Mouse (Mus musculus) gastrocnemius, adult 8-10 months (tissue): ENCODE measurements at regions not wholly inside any gene's neighbourhood (a gene's known extent, or its start where the extent isn't known, plus 50 kb on each side); places are given as distances from the start of the nearest gene placed in this dataset.
A peak's percentile ranks its signal among the peaks of the same experiment; 100 is the strongest.
"Not testable (repeated sequence)": the region's sequence is repeated elsewhere in the genome, so short reads cannot be mapped to it uniquely, and the experiment has no call there.

ENCODE experiments used
- DNase-seq, 2 experiments: peaks; one replicate each; pipeline ENCODE4 v3.0.0; 2022; ENCODE audit warnings: low spot score in 2 of 2

- not testable (repeated sequence) for DNase-seq
These were observed 330.6 kb downstream of the 9430069I07Rik start for GRCm38 (mm10) chr15:34027111-34027510.

- no peak for DNase-seq
These were observed 332.3 kb downstream of the 9430069I07Rik start for GRCm38 (mm10) chr15:34025396-34025795.

- peak; percentile 27 to 44 for DNase-seq
These were observed 335.8 kb downstream of the 9430069I07Rik start for GRCm38 (mm10) chr15:34021857-34022256.

- peak in 1 of 2 experiments; percentile 9 for DNase-seq
These were observed 341.1 kb downstream of the 9430069I07Rik start for GRCm38 (mm10) chr15:34016397-34017156.

GRCm38 (mm10) chr15:34008591-34008990 is 349.1 kb downstream of the 9430069I07Rik start:
- no peak for DNase-seq

GRCm38 (mm10) chr15:33992383-33992782 is 365.3 kb downstream of the 9430069I07Rik start:
- DNase-seq = no peak

- DNase-seq = no peak
These were observed 382.6 kb downstream of the 9430069I07Rik start for GRCm38 (mm10) chr15:33975077-33975476.

GRCm38 (mm10) chr15:33973466-33973865 is 384.2 kb downstream of the 9430069I07Rik start:
- no peak for DNase-seq

GRCm38 (mm10) chr15:33969409-33969808 is 388.3 kb downstream of the 9430069I07Rik start:
- DNase-seq = no peak

- DNase-seq = no peak
These were observed 422.5 kb downstream of the 9430069I07Rik start for GRCm38 (mm10) chr15:33935013-33935664.

GRCm38 (mm10) chr15:33926446-33926845 is 431.2 kb downstream of the 9430069I07Rik start:
- DNase-seq = no peak

- DNase-seq = peak; percentile 23 to 47
These were observed 433.4 kb downstream of the 9430069I07Rik start for GRCm38 (mm10) chr15:33924094-33924890.

- DNase-seq = no peak
These were observed 442.8 kb downstream of the 9430069I07Rik start for GRCm38 (mm10) chr15:33914891-33915290.

GRCm38 (mm10) chr15:33906727-33907479 is 450.8 kb downstream of the 9430069I07Rik start:
- DNase-seq = peak; percentile 5 to 36

- DNase-seq = no peak
These were observed 461.6 kb downstream of the 9430069I07Rik start for GRCm38 (mm10) chr15:33896076-33896475.

- no peak for DNase-seq
These were observed 467.1 kb downstream of the 9430069I07Rik start for GRCm38 (mm10) chr15:33890606-33891005.

GRCm38 (mm10) chr15:33888865-33889368 is 468.8 kb downstream of the 9430069I07Rik start:
- no peak for DNase-seq

GRCm38 (mm10) chr15:33862224-33862752 is 495.4 kb downstream of the 9430069I07Rik start:
- no peak for DNase-seq

- no peak for DNase-seq
These were observed 532.1 kb downstream of the 9430069I07Rik start for GRCm38 (mm10) chr15:33825435-33826088.

GRCm38 (mm10) chr15:33824826-33825225 is 532.8 kb downstream of the 9430069I07Rik start:
- no peak for DNase-seq
